Mouse (Mus musculus): ENCODE results near the gene Lrpprc.

Lrpprc gene

GRCm38 (mm10) chr17:84665691-84666090, 124.9 kb downstream of the Lrpprc start:
- DNase-seq (ENCODE audit: low spot score): no peak

GRCm38 (mm10) chr17:84665053-84665452, 125.5 kb downstream of the Lrpprc start:
- DNase-seq (ENCODE audit: low spot score): no peak

GRCm38 (mm10) chr17:84658951-84659350, 131.6 kb downstream of the Lrpprc start:
- DNase-seq (ENCODE audit: low spot score): no peak

- DNase-seq (ENCODE audit: low spot score): no peak
These were observed 132.4 kb downstream of the Lrpprc start for GRCm38 (mm10) chr17:84658195-84658594.

GRCm38 (mm10) chr17:84657782-84658181, 132.8 kb downstream of the Lrpprc start:
- no peak for DNase-seq (ENCODE audit: low spot score)

GRCm38 (mm10) chr17:84657422-84657732, 133.2 kb downstream of the Lrpprc start:
- no peak for DNase-seq (ENCODE audit: low spot score)

GRCm38 (mm10) chr17:84656653-84657421, 133.8 kb downstream of the Lrpprc start:
- DNase-seq (ENCODE audit: low spot score): no peak

- no peak for DNase-seq (ENCODE audit: low spot score)
These were observed 134.4 kb downstream of the Lrpprc start for GRCm38 (mm10) chr17:84656205-84656604.
